Mouse (Mus musculus) G1E (cell line): ENCODE measurements around the gene Gm11549.

Source experiments
- CTCF ChIP-seq: IDR thresholded peaks from 2 replicates; pipeline ENCODE4 v1.5.1; 2012; ENCODE audit warnings: low read depth, low read length, inconsistent platforms, mixed read lengths
- GATA1 ChIP-seq: IDR thresholded peaks from 2 replicates; pipeline ENCODE4 v1.6.1; 2012; ENCODE audit warnings: borderline replicate concordance, low read length, inconsistent platforms, mixed read lengths
- TAL1 ChIP-seq: conservative IDR thresholded peaks from 2 replicates; pipeline ENCODE4 v1.6.1; 2012; ENCODE audit warnings: low read depth, low read length, inconsistent platforms, mixed read lengths

- TF ChIP-seq CTCF: no peak
- no peak for TF ChIP-seq TAL1
- TF ChIP-seq GATA1: no peak
Measured at GRCm38 (mm10) chr3:36486881-36487280, 34.7 kb downstream of the Gm11549 start.
